Mouse (Mus musculus) neural tube, embryonic 10.5 days (tissue): ENCODE results near the gene Olfr1133.
"Not testable (repeated sequence)": the region's sequence is repeated elsewhere in the genome, so short reads cannot be mapped to it uniquely, and the experiment has no call there.

Source experiments
- DNase-seq: peaks from one replicate; pipeline ENCODE4 v3.0.0-alpha.2; 2017; ENCODE audit warnings: low spot score; ENCODE audit errors: extremely low spot score

The Olfr1133 gene

GRCm38 (mm10) chr2:87647274-87647673 is at the start of gene Olfr1133:
Gene Olfr1133, minus strand, starts transcription at chr2:87647374.
- no peak for DNase-seq

GRCm38 (mm10) chr2:87693847-87694246 is 46.7 kb upstream of the Olfr1133 start, which contains the start of gene Olfr1136:
Gene Olfr1136, minus strand, starts transcription at chr2:87693947.
- DNase-seq = no peak

GRCm38 (mm10) chr2:87673564-87673963 is 26.4 kb upstream of the Olfr1133 start, which contains the start of gene Olfr1135:
Gene Olfr1135, minus strand, starts transcription at chr2:87673664.
- DNase-seq = no peak

GRCm38 (mm10) chr2:87658360-87658759 is 11.2 kb upstream of the Olfr1133 start, which contains the start of gene Olfr1134:
Gene Olfr1134, minus strand, starts transcription at chr2:87658460.
- DNase-seq = no peak

- DNase-seq = no peak
Observed at GRCm38 (mm10) chr2:87642441-87642840, 4.7 kb downstream of the Olfr1133 start.

GRCm38 (mm10) chr2:87637435-87637834 is 9.7 kb downstream of the Olfr1133 start, which contains the start of gene Olfr1132:
Gene Olfr1132, minus strand, starts transcription at chr2:87637535.
- no peak for DNase-seq

GRCm38 (mm10) chr2:87626804-87627203 is 20.4 kb downstream of the Olfr1133 start, which contains the start of gene Olfr1131:
Gene Olfr1131, plus strand, starts transcription at chr2:87627104.
- DNase-seq = no peak

GRCm38 (mm10) chr2:87605912-87606311 is 41.3 kb downstream of the Olfr1133 start, which contains the start of gene Olfr1130:
Gene Olfr1130, plus strand, starts transcription at chr2:87606212.
- not testable (repeated sequence) for DNase-seq
